Comparison of ENCODE assay signal across 8 mouse cellular contexts in genomic region chr5:24427285-24427633, GRCm38 (mm10). TPM values are rescaled to one million over a fixed set of nuclear protein-coding genes. Genes with fewer than 3 reads are reported as not detected.
DNase-seq lines count a peak whose midpoint lies in the region; ATAC-seq lines count a peak whose summit lies in the region.
"Had no signal": no experiment of that assay in that cellular context is flagged by ENCODE, and none has a peak within 500 bp of the region (broad histone marks: within the 10 kb centered on the region; RNA-seq: fewer than 3 reads in every experiment).

No protein-coding gene starts in this region.

- peak overlapping the region; percentile 79 for H3K27ac ChIP-seq in kidney, embryonic 15.5 days
- H3K27ac ChIP-seq in embryonic facial prominence, embryonic 13.5 days: 0 out of 2 replicates have a peak overlapping the region, but pooled peaks have one; percentile 44
- no peak overlapping the region for H3K27ac ChIP-seq in hindbrain, embryonic 14.5 days
- no peak overlapping the region for H3K27ac ChIP-seq in midbrain, embryonic 13.5 days

- peak overlapping the region; percentile 87 for H3K4me2 ChIP-seq in kidney, embryonic 15.5 days
- H3K4me2 ChIP-seq in embryonic facial prominence, embryonic 13.5 days: peak overlapping the region; percentile 85
- H3K4me2 ChIP-seq in hindbrain, embryonic 14.5 days (replicated peaks): peak overlapping the region; percentile 77; the same call in 1 of the 2 replicates
- H3K4me2 ChIP-seq in midbrain, embryonic 13.5 days (replicated peaks): peak overlapping the region; percentile 74

- peaks cover 32% of the 10 kb centered on the region for H3K36me3 ChIP-seq in kidney, embryonic 15.5 days
- peaks cover 33% of the 10 kb centered on the region for H3K36me3 ChIP-seq in embryonic facial prominence, embryonic 13.5 days
- H3K36me3 ChIP-seq in hindbrain, embryonic 14.5 days (replicated peaks; ENCODE audit: control insufficient read depth, insufficient read depth): peaks cover 22% of the 10 kb centered on the region
- H3K36me3 ChIP-seq in midbrain, embryonic 13.5 days: peaks cover 29% of the 10 kb centered on the region

- H3K9me3 ChIP-seq in kidney, embryonic 15.5 days (replicated peaks): no peaks in the 10 kb centered on the region
- no peaks in the 10 kb centered on the region for H3K9me3 ChIP-seq in embryonic facial prominence, embryonic 13.5 days
- H3K9me3 ChIP-seq in hindbrain, embryonic 14.5 days (ENCODE audit: control insufficient read depth, low read length): no peaks in the 10 kb centered on the region
- no peaks in the 10 kb centered on the region for H3K9me3 ChIP-seq in midbrain, embryonic 13.5 days

- H3K4me1 ChIP-seq in kidney, embryonic 15.5 days: peaks cover 63% of the 10 kb centered on the region
- peaks cover 50% of the 10 kb centered on the region for H3K4me1 ChIP-seq in embryonic facial prominence, embryonic 13.5 days
- H3K4me1 ChIP-seq in hindbrain, embryonic 14.5 days (replicated peaks; ENCODE audit: control insufficient read depth, insufficient read depth, low read length): peaks cover 39% of the 10 kb centered on the region
- H3K4me1 ChIP-seq in midbrain, embryonic 13.5 days (replicated peaks): peaks cover 57% of the 10 kb centered on the region

- no peak for DNase-seq in kidney, adult 8-10 months
- no peak for DNase-seq in hindbrain, embryonic 14.5 days (ENCODE audit: low spot score)
- DNase-seq in urinary bladder, postnatal 36 days (ENCODE audit: low spot score in 2 of 2): no peak
- DNase-seq in embryo, embryonic 9.5 days (ENCODE audit: extremely low spot score): no peak
- DNase-seq: gastrocnemius, postnatal 25 days had no signal

- H3K27me3 ChIP-seq in kidney, embryonic 15.5 days: no peaks in the 10 kb centered on the region
- H3K27me3 ChIP-seq in embryonic facial prominence, embryonic 13.5 days: no peaks in the 10 kb centered on the region
- no peaks in the 10 kb centered on the region; the same call in 1 of the 2 replicates for H3K27me3 ChIP-seq in hindbrain, embryonic 14.5 days (ENCODE audit: control insufficient read depth, insufficient read depth, low read length)
- peaks cover 11% of the 10 kb centered on the region for H3K27me3 ChIP-seq in midbrain, embryonic 13.5 days

- ATAC-seq in kidney, embryonic 15.5 days (replicated peaks; ENCODE audit: low FRiP score): no peak
- ATAC-seq in embryonic facial prominence, embryonic 13.5 days (ENCODE audit: insufficient number of reproducible peaks, insufficient read depth, low FRiP score, low TSS enrichment, low read depth): no peak
- no peak for ATAC-seq in hindbrain, embryonic 14.5 days (ENCODE audit: low FRiP score)
- no peak for ATAC-seq in midbrain, embryonic 13.5 days

- WGBS in kidney, embryonic 15.5 days: 21% methylated on average over 12 of the region's 12 CpGs
- 14% methylated on average over 12 of the region's 12 CpGs for WGBS in embryonic facial prominence, embryonic 13.5 days
- 14% methylated on average over 12 of the region's 12 CpGs for WGBS in hindbrain, embryonic 14.5 days
- WGBS in midbrain, embryonic 13.5 days: 15% methylated on average over 12 of the region's 12 CpGs

- peak overlapping the region; percentile 78; the same call in 1 of the 2 replicates for H3K4me3 ChIP-seq in kidney, embryonic 15.5 days (replicated peaks)
- peak overlapping the region; percentile 71 for H3K4me3 ChIP-seq in embryonic facial prominence, embryonic 13.5 days
- H3K4me3 ChIP-seq in hindbrain, embryonic 14.5 days (replicated peaks; ENCODE audit: low read length): no peak overlapping the region
- peak overlapping the region; percentile 2; the same call in 1 of the 2 replicates for H3K4me3 ChIP-seq in midbrain, embryonic 13.5 days (replicated peaks)

- 0 out of 2 replicates have a peak overlapping the region, but pooled peaks have one; percentile 10 for H3K9ac ChIP-seq in kidney, embryonic 15.5 days
- H3K9ac ChIP-seq in embryonic facial prominence, embryonic 13.5 days: peak overlapping the region; percentile 85
- H3K9ac ChIP-seq in hindbrain, embryonic 14.5 days: no peak overlapping the region
- no peak overlapping the region; the same call in 1 of the 2 replicates for H3K9ac ChIP-seq in midbrain, embryonic 13.5 days (replicated peaks)

RNA-seq across cellular contexts. Expression of gene Slc4a2, which starts 3.6 kb away (rescaled TPM):
- 42.3 and 42.7 TPM in 2 replicates for polyA plus RNA-seq in kidney, embryonic 15.5 days (2015; fragmentation: Nextera tagmentation; extraction: Ambion mirVana)
- polyA plus RNA-seq in embryonic facial prominence, embryonic 13.5 days (2015; fragmentation: Nextera tagmentation; extraction: Ambion mirVana): 41.0 and 41.2 TPM in 2 replicates
- 21.1 and 23.6 TPM in 2 replicates for polyA plus RNA-seq in hindbrain, embryonic 14.5 days (2014; fragmentation: Nextera tagmentation; extraction: Ambion mirVana)
- polyA plus RNA-seq in midbrain, embryonic 13.5 days (2015; fragmentation: Nextera tagmentation; extraction: Ambion mirVana): 20.1 and 25.4 TPM in 2 replicates

RNA-seq across cellular contexts. Expression of gene Cdk5, which starts 3.9 kb away (rescaled TPM):
- polyA plus RNA-seq in kidney, embryonic 15.5 days (2015; fragmentation: Nextera tagmentation; extraction: Ambion mirVana): 50.1 and 52.2 TPM in 2 replicates
- polyA plus RNA-seq in embryonic facial prominence, embryonic 13.5 days (2015; fragmentation: Nextera tagmentation; extraction: Ambion mirVana): 55.7 and 62.1 TPM in 2 replicates
- 115 and 123 TPM in 2 replicates for polyA plus RNA-seq in hindbrain, embryonic 14.5 days (2014; fragmentation: Nextera tagmentation; extraction: Ambion mirVana)
- 95.9 and 102 TPM in 2 replicates for polyA plus RNA-seq in midbrain, embryonic 13.5 days (2015; fragmentation: Nextera tagmentation; extraction: Ambion mirVana)

RNA-seq across cellular contexts. Expression of gene Asic3, which starts 14.1 kb away (rescaled TPM):
- 0.39 and 0.53 TPM in 2 replicates for polyA plus RNA-seq in kidney, embryonic 15.5 days (2015; fragmentation: Nextera tagmentation; extraction: Ambion mirVana)
- polyA plus RNA-seq in embryonic facial prominence, embryonic 13.5 days (2015; fragmentation: Nextera tagmentation; extraction: Ambion mirVana): 3.3 and 3.5 TPM in 2 replicates
- polyA plus RNA-seq in hindbrain, embryonic 14.5 days (2014; fragmentation: Nextera tagmentation; extraction: Ambion mirVana): 0.35 and 0.80 TPM in 2 replicates
- polyA plus RNA-seq in midbrain, embryonic 13.5 days (2015; fragmentation: Nextera tagmentation; extraction: Ambion mirVana): not detected in 2 replicates

RNA-seq across cellular contexts. Expression of gene Fastk, which starts 17.8 kb away (rescaled TPM):
- polyA plus RNA-seq in kidney, embryonic 15.5 days (2015; fragmentation: Nextera tagmentation; extraction: Ambion mirVana): 116 and 125 TPM in 2 replicates
- polyA plus RNA-seq in embryonic facial prominence, embryonic 13.5 days (2015; fragmentation: Nextera tagmentation; extraction: Ambion mirVana): 106 and 109 TPM in 2 replicates
- 92.8 and 92.9 TPM in 2 replicates for polyA plus RNA-seq in hindbrain, embryonic 14.5 days (2014; fragmentation: Nextera tagmentation; extraction: Ambion mirVana)
- polyA plus RNA-seq in midbrain, embryonic 13.5 days (2015; fragmentation: Nextera tagmentation; extraction: Ambion mirVana): 80.4 and 95.0 TPM in 2 replicates

RNA-seq across cellular contexts. Expression of gene Tmub1, which starts 20.4 kb away (rescaled TPM):
- polyA plus RNA-seq in kidney, embryonic 15.5 days (2015; fragmentation: Nextera tagmentation; extraction: Ambion mirVana): 25.2 and 26.5 TPM in 2 replicates
- polyA plus RNA-seq in embryonic facial prominence, embryonic 13.5 days (2015; fragmentation: Nextera tagmentation; extraction: Ambion mirVana): 20.2 and 22.8 TPM in 2 replicates
- 54.4 and 62.4 TPM in 2 replicates for polyA plus RNA-seq in hindbrain, embryonic 14.5 days (2014; fragmentation: Nextera tagmentation; extraction: Ambion mirVana)
- polyA plus RNA-seq in midbrain, embryonic 13.5 days (2015; fragmentation: Nextera tagmentation; extraction: Ambion mirVana): 46.5 and 49.6 TPM in 2 replicates

Comparison
In these comparisons a context has a peak if more than half of its experiments do, and no peak if none do; other contexts are left out.
1. H3K27ac ChIP-seq: peak in kidney, embryonic 15.5 days (single experiment) and embryonic facial prominence, embryonic 13.5 days (single experiment); none in hindbrain, embryonic 14.5 days (single experiment) and midbrain, embryonic 13.5 days (single experiment).
2. H3K9ac ChIP-seq: peak in kidney, embryonic 15.5 days (single experiment) and embryonic facial prominence, embryonic 13.5 days (single experiment); none in hindbrain, embryonic 14.5 days (single experiment) and midbrain, embryonic 13.5 days (single experiment).
3. Peak in every context shown above with its lines, with median percentiles within 50 percentile points of each other: H3K4me2 ChIP-seq.